Mouse (Mus musculus): ENCODE results near the gene Scnn1a. TPM values are rescaled to one million over a fixed set of nuclear protein-coding genes. Genes with fewer than 3 reads are reported as not detected.
"Not testable (repeated sequence)": the region's sequence is repeated elsewhere in the genome, so short reads cannot be mapped to it uniquely, and the experiment has no call there.

Scnn1a gene
- polyA plus RNA-seq (2012; rRNA removed), result 11.7 and 11.9 TPM in 2 replicates

DNA sequence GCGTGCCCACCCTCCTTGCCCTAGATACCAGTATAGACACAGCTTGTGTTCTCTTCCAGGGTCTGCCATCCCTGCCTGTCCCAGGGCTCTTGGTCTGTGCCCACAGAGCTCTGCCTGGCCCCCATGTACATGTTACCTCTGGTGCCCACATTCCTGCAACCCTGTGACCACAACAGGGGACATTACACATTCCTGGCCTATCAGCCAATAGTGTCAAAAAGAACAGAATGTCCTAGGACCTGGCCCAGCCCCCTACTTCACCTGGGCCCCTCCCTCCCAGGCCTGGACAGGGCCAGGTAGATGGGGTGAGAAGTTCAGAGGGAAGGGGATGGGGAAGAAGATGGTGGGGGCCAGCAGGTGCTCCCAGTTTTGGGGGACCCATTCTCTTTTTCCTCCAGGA lies at the start of gene Scnn1a:
TSS of gene Scnn1a (plus strand) at position 337 of the 400 bp plus-strand sequence.
- Histone ChIP-seq H3K27ac (ENCODE audit: insufficient read depth, low read depth, low read length) (0 out of 2 replicates have a peak within 1 kb of the TSS, but pooled peaks have one; percentile 13), H3K4me3 (ENCODE audit: low read depth, low read length) (peak within 1 kb of the TSS; percentile 46), H3K27me3 (ENCODE audit: control insufficient read depth, insufficient read depth, low read length) (no peaks in the 10 kb centered on the region), H3K36me3 (ENCODE audit: control insufficient read depth, insufficient read depth, low read length) (no peaks in the 10 kb centered on the region), H3K4me1 (ENCODE audit: control insufficient read depth, insufficient read depth, insufficient read length, low read length) (peaks cover 6% of the 10 kb centered on the region; the same call in 1 of the 2 replicates)
- TF ChIP-seq POLR2A (IDR thresholded peaks at IDR 0.05; ENCODE audit: low read depth, low read length) (no peak), CTCF (IDR thresholded peaks at IDR 0.05; ENCODE audit: extremely low read depth, insufficient read length, insufficient replicate concordance, low read depth, low read length) (no peak)
- 100% methylated on average over 1 of the region's 1 CpGs for WGBS

DNA sequence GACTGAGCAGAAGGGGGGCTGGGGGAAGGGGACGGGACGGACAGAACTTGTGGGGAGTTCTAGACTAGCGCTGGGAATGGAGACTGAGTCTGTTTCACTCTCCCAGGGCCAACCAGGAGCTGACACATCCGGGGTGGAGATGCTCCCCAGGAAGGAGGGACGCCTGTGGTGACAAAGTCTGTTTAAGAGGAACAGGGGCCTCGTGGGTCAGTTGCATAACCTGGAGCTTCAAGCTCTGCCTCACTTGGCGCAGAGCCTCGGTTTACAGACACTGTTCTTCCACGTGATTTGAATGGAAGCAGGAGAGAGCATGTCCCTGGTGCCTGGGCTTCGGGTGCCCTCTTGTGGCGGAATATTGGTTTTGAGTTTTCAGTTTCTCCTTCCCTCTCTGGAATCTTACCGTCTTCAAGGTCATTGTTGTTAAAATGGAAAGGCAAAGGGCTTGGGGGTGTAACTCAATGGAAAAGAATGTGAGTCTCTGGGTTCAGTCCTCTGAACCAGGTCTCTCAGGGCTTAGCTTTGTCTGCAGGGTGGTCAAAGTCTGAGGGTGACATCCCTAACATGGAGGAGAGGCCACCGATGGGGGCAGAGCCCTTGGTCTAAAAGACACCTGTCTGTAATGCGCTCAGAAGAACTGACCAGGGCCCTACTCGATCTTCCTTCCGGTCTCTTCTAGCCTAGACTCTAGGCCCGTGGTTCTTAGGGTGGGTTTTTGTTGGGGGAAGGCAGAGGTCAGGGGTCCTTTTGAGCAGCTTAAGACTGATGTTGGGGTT lies 48.8 kb upstream of the Scnn1a start:
- 14% methylated on average over 17 of the region's 17 CpGs for WGBS
- peaks cover 6% of the 10 kb centered on the region for H3K4me1 ChIP-seq (ENCODE audit: control insufficient read depth, insufficient read depth, insufficient read length, low read length)
- peak overlapping the region; percentile 60 for H3K27ac ChIP-seq (ENCODE audit: insufficient read depth, low read depth, low read length)
- no peaks in the 10 kb centered on the region for H3K27me3 ChIP-seq (ENCODE audit: control insufficient read depth, insufficient read depth, low read length)
- no peaks in the 10 kb centered on the region for H3K36me3 ChIP-seq (ENCODE audit: control insufficient read depth, insufficient read depth, low read length)
- TF ChIP-seq CTCF (IDR thresholded peaks at IDR 0.05; ENCODE audit: extremely low read depth, insufficient read length, insufficient replicate concordance, low read depth, low read length) (peak; percentile 94), POLR2A (IDR thresholded peaks at IDR 0.05; ENCODE audit: low read depth, low read length) (peak; percentile 24; the same call in 1 of the 2 replicates)
- peak overlapping the region; percentile 37 for H3K4me3 ChIP-seq (ENCODE audit: low read depth, low read length)

DNA sequence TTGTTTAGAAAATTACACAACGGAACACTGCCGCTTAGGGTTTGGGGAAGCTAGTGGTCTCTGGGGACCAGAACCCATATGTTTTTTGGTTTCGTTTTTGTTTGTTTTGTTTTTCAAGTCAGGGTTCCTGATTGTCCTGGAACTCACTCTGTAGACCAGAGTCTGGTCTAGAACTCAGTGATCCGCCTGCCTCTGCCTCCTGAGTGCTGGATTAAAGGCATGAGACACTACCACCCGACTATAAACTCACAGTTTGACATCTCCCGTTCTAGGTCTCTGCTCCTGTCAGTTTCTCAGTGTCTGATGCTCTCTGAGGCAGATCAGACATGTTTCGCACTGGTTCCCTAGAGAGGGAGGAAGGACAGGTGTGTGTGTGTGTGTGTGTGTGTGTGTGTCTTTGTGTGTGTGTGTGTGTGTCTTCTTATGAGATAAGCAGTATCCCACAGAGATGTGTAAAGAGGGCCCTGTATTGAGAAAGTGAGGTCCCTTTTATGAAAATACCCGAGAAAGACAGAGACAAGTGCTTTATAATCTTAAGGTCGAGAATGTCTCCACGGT lies 48.2 kb upstream of the Scnn1a start:
- Histone ChIP-seq H3K36me3 (ENCODE audit: control insufficient read depth, insufficient read depth, low read length) (no peaks in the 10 kb centered on the region), H3K27ac (ENCODE audit: insufficient read depth, low read depth, low read length) (0 out of 2 replicates have a peak overlapping the region, but pooled peaks have one; percentile 7), H3K4me3 (ENCODE audit: low read depth, low read length) (no peak overlapping the region), H3K4me1 (ENCODE audit: control insufficient read depth, insufficient read depth, insufficient read length, low read length) (peaks cover 6% of the 10 kb centered on the region), H3K27me3 (ENCODE audit: control insufficient read depth, insufficient read depth, low read length) (no peaks in the 10 kb centered on the region)
- TF ChIP-seq POLR2A (IDR thresholded peaks at IDR 0.05; ENCODE audit: low read depth, low read length) (no peak), CTCF (IDR thresholded peaks at IDR 0.05; ENCODE audit: extremely low read depth, insufficient read length, insufficient replicate concordance, low read depth, low read length) (no peak)
- 72% methylated on average over 10 of the region's 10 CpGs for WGBS

DNA sequence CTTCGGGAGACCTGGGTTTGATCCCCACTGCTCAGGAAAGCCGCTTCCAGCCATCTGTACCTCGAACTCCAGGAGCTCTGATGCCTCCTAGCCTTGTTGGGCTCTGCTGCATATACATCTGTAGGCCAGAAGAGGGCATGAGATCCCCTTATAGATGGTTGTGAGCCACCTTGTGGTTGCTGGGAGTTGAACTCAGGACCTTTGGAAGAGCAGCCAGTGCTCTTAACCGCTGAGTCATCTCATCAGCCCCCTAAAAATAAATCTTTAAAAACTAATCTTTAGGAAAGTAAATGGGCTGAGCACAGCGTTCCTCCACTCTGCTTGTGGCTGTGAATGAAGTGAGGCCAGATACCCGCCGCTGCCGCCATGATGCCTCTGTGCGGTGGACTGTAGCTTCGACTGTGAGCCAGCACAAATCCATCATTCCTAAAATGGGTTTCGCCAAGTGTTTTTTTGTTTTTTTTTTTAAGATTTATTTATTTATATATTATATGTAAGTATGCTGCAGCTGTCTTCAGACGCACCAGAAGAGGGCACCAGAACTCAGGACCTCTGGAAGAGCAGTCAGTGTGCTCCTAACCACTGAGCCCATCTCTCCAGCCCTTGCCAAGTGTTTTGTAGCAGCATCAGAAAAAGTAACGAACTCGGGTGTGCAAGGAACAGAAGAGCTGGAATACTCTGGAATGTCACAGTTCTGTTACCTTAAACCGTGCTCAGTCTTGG lies 45.5 kb upstream of the Scnn1a start:
- 0 out of 2 replicates have a peak, but pooled peaks have one; percentile 21 for TF ChIP-seq POLR2A (IDR thresholded peaks at IDR 0.05; ENCODE audit: low read depth, low read length)
- TF ChIP-seq CTCF (IDR thresholded peaks at IDR 0.05; ENCODE audit: extremely low read depth, insufficient read length, insufficient replicate concordance, low read depth, low read length), result peak; percentile 74; the same call in 1 of the 2 replicates
- H3K4me3 ChIP-seq (ENCODE audit: low read depth, low read length), result no peak overlapping the region
- H3K27me3 ChIP-seq (ENCODE audit: control insufficient read depth, insufficient read depth, low read length), result no peaks in the 10 kb centered on the region
- no peak overlapping the region for H3K27ac ChIP-seq (ENCODE audit: insufficient read depth, low read depth, low read length)
- H3K36me3 ChIP-seq (ENCODE audit: control insufficient read depth, insufficient read depth, low read length), result no peaks in the 10 kb centered on the region
- WGBS, result 46% methylated on average over 15 of the region's 15 CpGs
- H3K4me1 ChIP-seq (ENCODE audit: control insufficient read depth, insufficient read depth, insufficient read length, low read length), result peaks cover 6% of the 10 kb centered on the region

DNA sequence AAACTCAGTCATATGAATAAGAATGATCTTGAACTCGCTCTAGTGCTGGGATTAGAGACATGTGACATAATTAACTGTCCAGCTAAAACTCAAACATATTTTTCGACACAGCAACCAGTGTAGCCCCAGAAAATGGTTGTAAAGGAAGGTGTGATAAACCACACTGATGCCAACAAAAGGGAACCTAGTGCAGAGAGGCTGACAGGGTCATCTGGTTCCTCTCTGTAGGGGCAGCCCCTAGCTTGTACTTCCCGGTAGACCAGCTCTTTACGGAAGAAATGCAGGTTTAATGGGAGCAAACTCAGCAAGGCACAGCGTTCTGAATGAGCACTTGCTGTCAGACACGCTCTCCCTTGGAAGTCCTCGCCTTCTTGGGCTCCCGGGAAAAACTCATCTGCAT lies 40.7 kb upstream of the Scnn1a start:
- H3K4me1 ChIP-seq (ENCODE audit: control insufficient read depth, insufficient read depth, insufficient read length, low read length), result no peaks in the 10 kb centered on the region; the same call in none of the 2 replicates
- H3K27ac ChIP-seq (ENCODE audit: insufficient read depth, low read depth, low read length), result no peak overlapping the region
- TF ChIP-seq POLR2A (IDR thresholded peaks at IDR 0.05; ENCODE audit: low read depth, low read length) (no peak), CTCF (IDR thresholded peaks at IDR 0.05; ENCODE audit: extremely low read depth, insufficient read length, insufficient replicate concordance, low read depth, low read length) (no peak)
- H3K36me3 ChIP-seq (ENCODE audit: control insufficient read depth, insufficient read depth, low read length), result no peaks in the 10 kb centered on the region
- no peak overlapping the region for H3K4me3 ChIP-seq (ENCODE audit: low read depth, low read length)
- 76% methylated on average over 8 of the region's 8 CpGs for WGBS
- H3K27me3 ChIP-seq (ENCODE audit: control insufficient read depth, insufficient read depth, low read length), result no peaks in the 10 kb centered on the region

DNA sequence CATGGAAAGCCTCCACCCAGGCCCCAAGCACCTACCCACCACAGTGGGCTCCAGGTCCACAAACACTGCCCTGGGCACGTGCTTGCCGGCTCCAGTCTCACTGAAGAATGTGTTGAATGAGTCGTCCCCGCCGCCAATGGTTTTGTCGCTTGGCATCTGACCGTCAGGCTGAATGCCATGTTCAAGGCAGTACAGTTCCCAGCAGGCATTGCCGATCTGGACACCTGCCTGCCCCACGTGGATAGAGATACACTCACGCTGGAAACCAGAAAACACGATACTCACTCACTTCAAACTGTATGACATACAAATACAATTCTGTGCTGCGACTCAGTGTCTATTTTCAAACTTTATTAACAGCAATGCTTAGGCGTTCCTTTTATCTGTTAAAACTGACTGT lies 37.7 kb upstream of the Scnn1a start:
- not testable (repeated sequence) for H3K27me3 ChIP-seq (ENCODE audit: control insufficient read depth, insufficient read depth, low read length); H3K36me3 ChIP-seq (ENCODE audit: control insufficient read depth, insufficient read depth, low read length); H3K4me1 ChIP-seq (ENCODE audit: control insufficient read depth, insufficient read depth, insufficient read length, low read length); H3K4me3 ChIP-seq (ENCODE audit: low read depth, low read length); H3K27ac ChIP-seq (ENCODE audit: insufficient read depth, low read depth, low read length)
- 93% methylated on average over 13 of the region's 13 CpGs for WGBS

DNA sequence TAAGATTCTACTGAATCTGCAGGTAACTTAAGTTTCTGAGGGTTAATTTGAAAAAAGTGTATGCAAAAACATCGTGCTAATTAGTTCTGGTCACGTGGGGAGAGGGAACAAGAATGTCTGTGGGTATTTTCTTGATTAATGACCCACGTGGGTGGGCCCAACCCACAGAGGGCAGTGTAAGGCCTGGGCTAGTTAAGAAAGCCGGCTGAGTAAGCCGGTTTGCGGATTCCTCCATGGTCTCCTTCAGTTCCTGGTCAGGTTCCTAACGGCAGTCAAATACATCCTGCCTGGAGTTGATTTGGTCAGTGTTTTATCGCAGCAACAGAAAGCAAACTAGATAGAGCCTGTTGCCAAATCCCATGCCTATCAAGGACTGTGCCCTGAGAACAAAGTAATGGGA lies 36.2 kb upstream of the Scnn1a start:
- WGBS, result 21% methylated on average over 8 of the region's 8 CpGs
- no peak for TF ChIP-seq CTCF (IDR thresholded peaks at IDR 0.05; ENCODE audit: extremely low read depth, insufficient read length, insufficient replicate concordance, low read depth, low read length)
- TF ChIP-seq POLR2A (IDR thresholded peaks at IDR 0.05; ENCODE audit: low read depth, low read length), result no peak
- no peaks in the 10 kb centered on the region for H3K27me3 ChIP-seq (ENCODE audit: control insufficient read depth, insufficient read depth, low read length)
- H3K4me3 ChIP-seq (ENCODE audit: low read depth, low read length), result no peak overlapping the region
- H3K36me3 ChIP-seq (ENCODE audit: control insufficient read depth, insufficient read depth, low read length), result no peaks in the 10 kb centered on the region
- H3K4me1 ChIP-seq (ENCODE audit: control insufficient read depth, insufficient read depth, insufficient read length, low read length), result peaks cover 5% of the 10 kb centered on the region; the same call in 1 of the 2 replicates
- no peak overlapping the region for H3K27ac ChIP-seq (ENCODE audit: insufficient read depth, low read depth, low read length)

Measured in small intestine, adult 2 months (tissue).